In genomic region chr10:70824461-70824860, GRCm38 (mm10) we compare ENCODE assay signal across 16 mouse cellular contexts.
DNase-seq lines count a peak whose midpoint lies in the region; ATAC-seq and TF ChIP-seq lines count a peak whose summit lies in the region.
"Had no signal": no experiment of that assay in that cellular context is flagged by ENCODE, and none has a peak within 500 bp of the region (broad histone marks: within the 10 kb centered on the region; RNA-seq: fewer than 3 reads in every experiment).

No protein-coding gene starts in this region.

- no peak overlapping the region for H3K9ac ChIP-seq in lung, postnatal 0 days (replicated peaks; ENCODE audit: low read depth)
- no peak overlapping the region for H3K9ac ChIP-seq in midbrain, embryonic 16.5 days (ENCODE audit: low read depth, low read length)
- H3K9ac ChIP-seq: embryonic facial prominence, embryonic 15.5 days; forebrain, postnatal 0 days; limb, embryonic 13.5 days; liver, embryonic 13.5 days; lung, embryonic 15.5 days; midbrain, embryonic 15.5 days had no signal

- H3K27ac ChIP-seq in lung, postnatal 0 days (ENCODE audit: low read length), result no peak overlapping the region
- no peak overlapping the region for H3K27ac ChIP-seq in midbrain, embryonic 16.5 days (ENCODE audit: low read length)
- H3K27ac ChIP-seq: embryonic facial prominence, embryonic 15.5 days; limb, embryonic 13.5 days; liver, embryonic 13.5 days; lung, embryonic 15.5 days; midbrain, embryonic 15.5 days had no signal

- WGBS in lung, postnatal 0 days, result 80% methylated on average over 5 of the region's 5 CpGs
- 80% methylated on average over 5 of the region's 5 CpGs for WGBS in lung, adult 2 months
- 83% methylated on average over 5 of the region's 5 CpGs for WGBS in midbrain, embryonic 16.5 days

- intact Hi-C loops in heart, postnatal 10 days (cut with DNase I), result no loop called here

- no peaks in the 10 kb centered on the region for H3K27me3 ChIP-seq in lung, postnatal 0 days (replicated peaks; ENCODE audit: insufficient read depth, low read length)
- H3K27me3 ChIP-seq in midbrain, embryonic 16.5 days (ENCODE audit: control insufficient read depth, insufficient read depth, low read depth, low read length), result no peaks in the 10 kb centered on the region
- H3K27me3 ChIP-seq: embryonic facial prominence, embryonic 15.5 days; limb, embryonic 13.5 days; liver, embryonic 13.5 days; lung, embryonic 15.5 days; midbrain, embryonic 15.5 days had no signal

- no peak overlapping the region for H3K4me3 ChIP-seq in lung, postnatal 0 days (ENCODE audit: low read depth, low read length)
- H3K4me3 ChIP-seq in lung, adult 2 months (replicated peaks; ENCODE audit: extremely low read depth, low read depth, low read length), result no peak overlapping the region
- no peak overlapping the region for H3K4me3 ChIP-seq in midbrain, embryonic 16.5 days (ENCODE audit: low read depth, low read length)
- H3K4me3 ChIP-seq: embryonic facial prominence, embryonic 15.5 days; limb, embryonic 13.5 days; liver, embryonic 13.5 days; lung, embryonic 15.5 days; midbrain, embryonic 15.5 days had no signal

- TF ChIP-seq EP300 in lung, postnatal 0 days (IDR thresholded peaks at IDR 0.05), result no peak

- no peaks in the 10 kb centered on the region for H3K36me3 ChIP-seq in lung, postnatal 0 days (ENCODE audit: insufficient read depth, low read length)
- H3K36me3 ChIP-seq in midbrain, embryonic 16.5 days (ENCODE audit: control insufficient read depth, insufficient read depth, low read length), result no peaks in the 10 kb centered on the region
- H3K36me3 ChIP-seq: embryonic facial prominence, embryonic 15.5 days; limb, embryonic 13.5 days; liver, embryonic 13.5 days; lung, embryonic 15.5 days; midbrain, embryonic 15.5 days had no signal

- TF ChIP-seq CTCF in lung, postnatal 0 days (IDR thresholded peaks at IDR 0.05), result no peak
- no peak for TF ChIP-seq CTCF in lung, adult 2 months (IDR thresholded peaks at IDR 0.05; ENCODE audit: insufficient read depth, low read length)

- no peaks in the 10 kb centered on the region for H3K4me1 ChIP-seq in lung, postnatal 0 days (ENCODE audit: insufficient read depth, low read depth, low read length)
- H3K4me1 ChIP-seq in lung, adult 2 months (ENCODE audit: control insufficient read depth, insufficient read depth, low read length), result no peaks in the 10 kb centered on the region
- H3K4me1 ChIP-seq in midbrain, embryonic 16.5 days (ENCODE audit: control insufficient read depth, insufficient read depth, low read length), result no peaks in the 10 kb centered on the region
- H3K4me1 ChIP-seq: embryonic facial prominence, embryonic 15.5 days; limb, embryonic 13.5 days; liver, embryonic 13.5 days; lung, embryonic 15.5 days had no signal

- peak; percentile 8 for DNase-seq in lung, postnatal 0 days (ENCODE audit: low spot score)
- no peak for DNase-seq in lung, adult 2 months
- DNase-seq in gastrocnemius, postnatal 25 days, result peak; percentile 43
- DNase-seq in heart, postnatal 10 days, result peak; percentile 40 to 51
- no peak for DNase-seq in layer of hippocampus, postnatal 25 days (ENCODE audit: extremely low spot score in 1 of 2, low spot score in 1 of 2)
- DNase-seq: cerebellum, adult 2 months; cerebellum, postnatal 36 days; forebrain, postnatal 0 days; kidney, adult 11 months; liver, embryonic 13.5 days had no signal

- TF ChIP-seq POLR2A in lung, adult 2 months (IDR thresholded peaks at IDR 0.05; ENCODE audit: borderline replicate concordance, extremely low read depth, low read depth, low read length), result no peak

- ATAC-seq in lung, postnatal 0 days, result no peak
- ATAC-seq in CD4-positive, CD25-positive, alpha-beta regulatory T cell, adult 4 months, result no peak
- ATAC-seq in midbrain, embryonic 16.5 days, result no peak
- ATAC-seq: forebrain, postnatal 0 days; midbrain, embryonic 15.5 days had no signal

- H3K9me3 ChIP-seq in lung, postnatal 0 days (ENCODE audit: low read length), result no peaks in the 10 kb centered on the region
- H3K9me3 ChIP-seq in midbrain, embryonic 16.5 days (replicated peaks; ENCODE audit: control insufficient read depth, low read length, poor library complexity, severe bottlenecking), result no peaks in the 10 kb centered on the region
- H3K9me3 ChIP-seq: embryonic facial prominence, embryonic 15.5 days; limb, embryonic 13.5 days; lung, embryonic 15.5 days; midbrain, embryonic 15.5 days had no signal

- H3K4me2 ChIP-seq in lung, postnatal 0 days (replicated peaks; ENCODE audit: low read depth, low read length), result no peak overlapping the region
- no peak overlapping the region for H3K4me2 ChIP-seq in midbrain, embryonic 16.5 days (ENCODE audit: low read length)
- H3K4me2 ChIP-seq: embryonic facial prominence, embryonic 15.5 days; limb, embryonic 13.5 days; liver, embryonic 13.5 days; lung, embryonic 15.5 days; midbrain, embryonic 15.5 days had no signal

Comparison
In these comparisons a context has a peak if more than half of its experiments do, and no peak if none do; other contexts are left out.
1. DNase-seq: peak in lung, postnatal 0 days (single experiment), gastrocnemius, postnatal 25 days (single experiment) and heart, postnatal 10 days (2 of 2); none in lung, adult 2 months (single experiment) and layer of hippocampus, postnatal 25 days (0 of 2).